Mouse (Mus musculus) heart, postnatal 0 days (tissue): ENCODE data around the gene Pycard. TPM values are rescaled to one million over a fixed set of nuclear protein-coding genes. Genes with fewer than 3 reads are reported as not detected.
"Not testable (repeated sequence)": the region's sequence is repeated elsewhere in the genome, so short reads cannot be mapped to it uniquely, and the experiment has no call there.

Experiments
- ATAC-seq: fragments of 200-750 bp; cut with Nextera tagmentation; 2 replicates; pipeline ENCODE4 v1.8.0; 2017; ENCODE audit warnings: low read depth, moderate number of reproducible peaks, moderate library complexity; ENCODE audit not compliant: insufficient read depth
- DNase-seq: peaks from one replicate; pipeline ENCODE4 v3.0.0-alpha.2; 2016; ENCODE audit warnings: low spot score
- H3K27ac ChIP-seq: fragments of 300-500 bp; sonication (generic); 2 replicates; pipeline ENCODE4 v1.5.1; 2014; ENCODE audit warnings: low read depth, mild to moderate bottlenecking
- H3K27me3 ChIP-seq: fragments of 300-500 bp; sonication (generic); 2 replicates; pipeline ENCODE4 v1.6.1; 2014; ENCODE audit warnings: low read length, mixed read lengths; ENCODE audit not compliant: control insufficient read depth, insufficient read depth
- H3K36me3 ChIP-seq: fragments of 300-500 bp; sonication (generic); replicated peaks from 2 replicates; pipeline ENCODE4 v1.6.1; 2014; ENCODE audit warnings: low read length, mixed read lengths; ENCODE audit not compliant: control insufficient read depth, insufficient read depth
- H3K4me1 ChIP-seq: fragments of 300-500 bp; sonication (generic); 2 replicates; pipeline ENCODE4 v1.6.1; 2014; ENCODE audit warnings: antibody characterized with exemption; ENCODE audit not compliant: control insufficient read depth, insufficient read depth
- H3K4me2 ChIP-seq: fragments of 300-500 bp; sonication (generic); 2 replicates; pipeline ENCODE4 v1.6.1; 2014; ENCODE audit warnings: low read depth, mild to moderate bottlenecking, low read length, moderate library complexity
- H3K4me3 ChIP-seq: fragments of 300-500 bp; sonication (generic); 2 replicates; pipeline ENCODE4 v1.5.1; 2014; ENCODE audit warnings: low read depth, low read length
- H3K9ac ChIP-seq: fragments of 300-500 bp; sonication (generic); replicated peaks from 2 replicates; pipeline ENCODE4 v1.6.1; 2014; ENCODE audit warnings: low read depth, low read length, mixed read lengths
- H3K9me3 ChIP-seq: fragments of 300-500 bp; sonication (generic); replicated peaks from 2 replicates; pipeline ENCODE4 v1.6.1; 2016; ENCODE audit warnings: low read length; ENCODE audit not compliant: control insufficient read depth
- CTCF ChIP-seq: IDR thresholded peaks from 2 replicates; pipeline ENCODE4 v1.5.1; 2016; ENCODE audit warnings: antibody characterized with exemption, control low read depth, low read depth
- EP300 ChIP-seq: IDR thresholded peaks from 2 replicates; pipeline ENCODE4 v1.6.1; 2016; ENCODE audit warnings: antibody characterized with exemption, low read depth
- WGBS: fragments of 180-500 bp; shearing (Covaris S2); extraction: QIAGEN DNeasy Blood & Tissue Kit; methylation state at CpG from one replicate; pipeline ENCODE4 v1.1.7; 2014; 5-methylcytosine and 5-hydroxymethylcytosine counted together
- polyA plus RNA-seq: library from polyadenylated mRNA; unstranded; fragments of >200 nt; fragmentation: Nextera tagmentation; extraction: Ambion mirVana; gene quantifications from 2 replicates; pipeline ENCODE4 v1.2.1, GENCODE M21; 2015
- total RNA-seq: library from RNA; depleted of rRNA; stranded (reverse); fragments of >200 nt; gene quantifications from 2 replicates; pipeline ENCODE4 v1.2.3, GENCODE M21; 2014; ENCODE audit warnings: low replicate concordance; rRNA removed

Pycard gene
- total and polyA plus RNA-seq, 2 experiments from 2014 or later, result 30.7 to 43.0 TPM

- H3K4me3 ChIP-seq, result no peak overlapping the region
- no peaks in the 10 kb centered on the region for H3K4me1 ChIP-seq
- H3K27ac ChIP-seq, result no peak overlapping the region
- H3K36me3 ChIP-seq, result no peaks in the 10 kb centered on the region
- no peaks in the 10 kb centered on the region for H3K27me3 ChIP-seq
- DNase-seq (no peak), ATAC-seq (no peak)
- 32% methylated on average over 13 of the region's 13 CpGs for WGBS
- H3K9me3 ChIP-seq, result no peaks in the 10 kb centered on the region
- TF ChIP-seq EP300 (no peak), CTCF (no peak)
- H3K4me2 ChIP-seq, result no peak overlapping the region
- H3K9ac ChIP-seq, result no peak overlapping the region
Observed at GRCm38 (mm10) chr7:127952864-127953581, 40.6 kb downstream of the Pycard start.

GRCm38 (mm10) chr7:127946470-127947023 lies 47.1 kb downstream of the Pycard start, which contains the start of gene Prss36:
Gene Prss36, minus strand, starts transcription at chr7:127946725.
- H3K36me3 ChIP-seq, result no peaks in the 10 kb centered on the region
- no peak for DNase-seq
- H3K4me2 ChIP-seq, result no peak within 1 kb of the TSS
- H3K27me3 ChIP-seq, result peaks cover 12% of the 10 kb centered on the region
- H3K4me1 ChIP-seq, result peaks cover 7% of the 10 kb centered on the region; the same call in 1 of the 2 replicates
- ATAC-seq, result no peak
- H3K27ac ChIP-seq, result no peak within 1 kb of the TSS
- WGBS, result 68% methylated on average over 6 of the region's 6 CpGs
- no peaks in the 10 kb centered on the region for H3K9me3 ChIP-seq
- TF ChIP-seq EP300, result no peak
- no peak for TF ChIP-seq CTCF
- no peak within 1 kb of the TSS for H3K4me3 ChIP-seq
- H3K9ac ChIP-seq, result no peak within 1 kb of the TSS

GRCm38 (mm10) chr7:127944614-127945013 lies 49.1 kb downstream of the Pycard start:
- Histone ChIP-seq H3K27me3 (peaks cover 12% of the 10 kb centered on the region), H3K4me3 (peak overlapping the region; percentile 13; the same call in 1 of the 2 replicates), H3K36me3 (no peaks in the 10 kb centered on the region), H3K9ac (peak overlapping the region; percentile 15; the same call in 1 of the 2 replicates), H3K4me2 (peak overlapping the region; percentile 47), H3K27ac (no peak overlapping the region), H3K9me3 (no peaks in the 10 kb centered on the region), H3K4me1 (peaks cover 7% of the 10 kb centered on the region; the same call in 1 of the 2 replicates)
- ATAC-seq (peak; percentile 71), DNase-seq (peak; percentile 39)
- TF ChIP-seq EP300 (no peak), CTCF (no peak)
- 4% methylated on average over 22 of the region's 23 CpGs for WGBS

DNA sequence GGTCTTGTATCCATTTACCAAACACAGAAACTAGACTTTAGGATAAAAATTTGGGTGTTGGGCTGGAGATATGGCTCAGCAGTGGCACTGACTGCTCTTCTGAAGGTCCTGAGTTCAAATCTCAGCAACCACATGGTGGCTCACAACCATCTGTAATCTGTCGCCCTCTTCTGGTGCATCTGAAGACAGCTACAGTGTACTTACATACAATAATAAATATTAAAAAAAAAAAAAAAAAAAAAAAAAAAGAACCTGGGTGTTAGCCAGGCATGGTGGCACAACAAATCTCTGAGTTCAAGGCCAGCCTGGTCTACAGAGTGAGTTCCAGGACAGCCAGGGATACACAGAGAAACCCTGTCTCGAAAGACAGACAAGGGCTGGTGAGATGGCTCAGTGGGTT lies 51.6 kb downstream of the Pycard start:
- not testable (repeated sequence) for H3K36me3 ChIP-seq, H3K9me3 ChIP-seq, H3K4me3 ChIP-seq, H3K4me1 ChIP-seq, H3K27ac ChIP-seq, H3K9ac ChIP-seq, DNase-seq, ATAC-seq, H3K4me2 ChIP-seq
- H3K27me3 ChIP-seq, result peaks cover 12% of the 10 kb centered on the region
- 49% methylated on average over 2 of the region's 2 CpGs for WGBS

Other genes with a start within 250 kb of the Pycard start
- gene Fbxl19, start 249.3 kb downstream of the Pycard start, total RNA-seq, result 8.9 and 21.6 TPM in 2 replicates
- 0.42 and 0.56 TPM in 2 replicates for gene Fbxl19, start 249.3 kb downstream of the Pycard start, polyA plus RNA-seq
- 31.8 and 38.9 TPM in 2 replicates for gene Orai3, start 224.1 kb downstream of the Pycard start, total RNA-seq
- 17.3 and 17.6 TPM in 2 replicates for gene Orai3, start 224.1 kb downstream of the Pycard start, polyA plus RNA-seq
- 7.5 and 14.4 TPM in 2 replicates for gene Setd1a, start 217.2 kb downstream of the Pycard start, total RNA-seq
- gene Setd1a, start 217.2 kb downstream of the Pycard start, polyA plus RNA-seq, result 6.0 and 7.6 TPM in 2 replicates
- gene Gm49388, start 208.3 kb downstream of the Pycard start, total RNA-seq, result not detected in 2 replicates
- not detected in 2 replicates for gene Gm49388, start 208.3 kb downstream of the Pycard start, polyA plus RNA-seq
- gene Hsd3b7, start 193.3 kb downstream of the Pycard start, total RNA-seq, result 36.1 and 47.4 TPM in 2 replicates
- 23.3 and 27.4 TPM in 2 replicates for gene Hsd3b7, start 193.3 kb downstream of the Pycard start, polyA plus RNA-seq
- 4.5 and 14.5 TPM in 2 replicates for gene Stx4a, start 169.6 kb downstream of the Pycard start, total RNA-seq
- 44.7 and 46.5 TPM in 2 replicates for gene Stx4a, start 169.6 kb downstream of the Pycard start, polyA plus RNA-seq
- 0.15 and 0.19 TPM in 2 replicates for gene Stx1b, start 169.3 kb downstream of the Pycard start, total RNA-seq
- 0.38 and 0.51 TPM in 2 replicates for gene Stx1b, start 169.3 kb downstream of the Pycard start, polyA plus RNA-seq
- 19.5 and 25.4 TPM in 2 replicates for gene Zfp646, start 117.6 kb downstream of the Pycard start, total RNA-seq
- 2.7 and 3.0 TPM in 2 replicates for gene Zfp646, start 117.6 kb downstream of the Pycard start, polyA plus RNA-seq
- 3.2 and 4.8 TPM in 2 replicates for gene Zfp668, start 117.0 kb downstream of the Pycard start, total RNA-seq
- gene Zfp668, start 117.0 kb downstream of the Pycard start, polyA plus RNA-seq, result 6.1 and 7.1 TPM in 2 replicates
- 0.12 TPM in 1 of 2 replicates, not detected in the other for gene Prss53, start 102.9 kb downstream of the Pycard start, total RNA-seq
- gene Prss53, start 102.9 kb downstream of the Pycard start, polyA plus RNA-seq, result 0.26 and 0.66 TPM in 2 replicates
- 1.1 TPM in 1 of 2 replicates, not detected in the other for gene Gm21974, start 98.4 kb downstream of the Pycard start, total RNA-seq
- not detected in 2 replicates for gene Gm21974, start 98.4 kb downstream of the Pycard start, polyA plus RNA-seq
- gene Vkorc1, start 98.2 kb downstream of the Pycard start, total RNA-seq, result 36.8 and 59.1 TPM in 2 replicates
- 70.4 and 85.8 TPM in 2 replicates for gene Vkorc1, start 98.2 kb downstream of the Pycard start, polyA plus RNA-seq
- gene Bckdk, start 89.8 kb downstream of the Pycard start, total RNA-seq, result 117 and 196 TPM in 2 replicates
- 128 and 131 TPM in 2 replicates for gene Bckdk, start 89.8 kb downstream of the Pycard start, polyA plus RNA-seq
- gene Kat8, start 81.4 kb downstream of the Pycard start, total RNA-seq, result 14.4 and 22.6 TPM in 2 replicates
- 17.0 and 20.4 TPM in 2 replicates for gene Kat8, start 81.4 kb downstream of the Pycard start, polyA plus RNA-seq
- 0.73 and 8.1 TPM in 2 replicates for gene Prss8, start 63.8 kb downstream of the Pycard start, total RNA-seq
- gene Prss8, start 63.8 kb downstream of the Pycard start, polyA plus RNA-seq, result 0.18 and 0.34 TPM in 2 replicates
- gene Prss36, start 47.1 kb downstream of the Pycard start, total RNA-seq, result 14.2 and 17.5 TPM in 2 replicates
- 10.1 and 10.2 TPM in 2 replicates for gene Prss36, start 47.1 kb downstream of the Pycard start, polyA plus RNA-seq
- 25.8 and 33.4 TPM in 2 replicates for gene Fus, start 26.4 kb downstream of the Pycard start, total RNA-seq
- 134 and 175 TPM in 2 replicates for gene Fus, start 26.4 kb downstream of the Pycard start, polyA plus RNA-seq
- 22.8 and 52.7 TPM in 2 replicates for gene Trim72, start 10.1 kb upstream of the Pycard start, total RNA-seq
- 2.2 and 2.3 TPM in 2 replicates for gene Trim72, start 10.1 kb upstream of the Pycard start, polyA plus RNA-seq
- 0.38 and 1.9 TPM in 2 replicates for gene Itgam, start 68.8 kb upstream of the Pycard start, total RNA-seq
- 0.53 and 0.58 TPM in 2 replicates for gene Itgam, start 68.8 kb upstream of the Pycard start, polyA plus RNA-seq
- gene Gm49368, start 68.8 kb upstream of the Pycard start, total RNA-seq, result not detected in 2 replicates
- not detected in 2 replicates for gene Gm49368, start 68.8 kb upstream of the Pycard start, polyA plus RNA-seq
- gene Itgax, start 135.7 kb upstream of the Pycard start, total RNA-seq, result 0.70 TPM in 1 of 2 replicates, not detected in the other
- 0.12 and 0.19 TPM in 2 replicates for gene Itgax, start 135.7 kb upstream of the Pycard start, polyA plus RNA-seq
- gene Itgad, start 160.5 kb upstream of the Pycard start, total RNA-seq, result not detected in 2 replicates
- gene Itgad, start 160.5 kb upstream of the Pycard start, polyA plus RNA-seq, result 0.25 TPM in 1 of 2 replicates, not detected in the other
- gene Cox6a2, start 212.5 kb upstream of the Pycard start, total RNA-seq, result 1,202 and 1,223 TPM in 2 replicates
- 3,388 and 3,605 TPM in 2 replicates for gene Cox6a2, start 212.5 kb upstream of the Pycard start, polyA plus RNA-seq
- gene Armc5, start 243.5 kb upstream of the Pycard start, total RNA-seq, result 18.9 and 32.0 TPM in 2 replicates
- gene Armc5, start 243.5 kb upstream of the Pycard start, polyA plus RNA-seq, result 8.3 and 8.9 TPM in 2 replicates
- 3.6 and 3.9 TPM in 2 replicates for gene 9130023H24Rik, start 244.2 kb upstream of the Pycard start, total RNA-seq
- 4.4 and 5.1 TPM in 2 replicates for gene 9130023H24Rik, start 244.2 kb upstream of the Pycard start, polyA plus RNA-seq